Mouse (Mus musculus) limb, embryonic 13.5 days (tissue): ENCODE measurements around the gene Wdr34. TPM values are rescaled to one million over a fixed set of nuclear protein-coding genes. Genes with fewer than 3 reads are reported as not detected.
"Not testable (repeated sequence)": the region's sequence is repeated elsewhere in the genome, so short reads cannot be mapped to it uniquely, and the experiment has no call there.

Experiments
- ATAC-seq: fragments of 200-750 bp; cut with Nextera tagmentation; 2 replicates; pipeline ENCODE4 v1.8.0; 2017; ENCODE audit warnings: low read depth, moderate number of reproducible peaks, moderate TSS enrichment; ENCODE audit not compliant: low FRiP score
- H3K27ac ChIP-seq: fragments of 300-500 bp; sonication (generic); 2 replicates; pipeline ENCODE4 v1.5.1; 2015; ENCODE audit warnings: inconsistent platforms, mild to moderate bottlenecking, moderate library complexity
- H3K27me3 ChIP-seq: fragments of 300-500 bp; sonication (generic); 2 replicates; pipeline ENCODE4 v1.6.1; 2015; ENCODE audit warnings: mild to moderate bottlenecking, inconsistent platforms
- H3K36me3 ChIP-seq: fragments of 300-500 bp; sonication (generic); 2 replicates; pipeline ENCODE4 v1.6.1; 2015; ENCODE audit warnings: inconsistent platforms, mild to moderate bottlenecking, moderate library complexity
- H3K4me1 ChIP-seq: fragments of 300-500 bp; sonication (generic); 2 replicates; pipeline ENCODE4 v1.6.1; 2015; ENCODE audit warnings: inconsistent platforms
- H3K4me2 ChIP-seq: fragments of 300-500 bp; sonication (generic); replicated peaks from 2 replicates; pipeline ENCODE4 v1.6.1; 2015; ENCODE audit warnings: inconsistent platforms, mild to moderate bottlenecking, moderate library complexity
- H3K4me3 ChIP-seq: fragments of 300-500 bp; sonication (generic); 2 replicates; pipeline ENCODE4 v1.5.1; 2015; ENCODE audit warnings: moderate library complexity, mild to moderate bottlenecking, inconsistent platforms
- H3K9ac ChIP-seq: fragments of 300-500 bp; sonication (generic); 2 replicates; pipeline ENCODE4 v1.6.1; 2015; ENCODE audit warnings: mild to moderate bottlenecking, inconsistent platforms
- H3K9me3 ChIP-seq: fragments of 300-500 bp; sonication (generic); 2 replicates; pipeline ENCODE4 v1.6.1; 2016; ENCODE audit warnings: inconsistent platforms
- WGBS: fragments of 180-500 bp; shearing (Covaris S2); methylation state at CpG from one replicate; pipeline ENCODE4 v1.1.7; 2015; 5-methylcytosine and 5-hydroxymethylcytosine counted together
- polyA plus RNA-seq: library from polyadenylated mRNA; unstranded; fragments of >200 nt; fragmentation: Nextera tagmentation; extraction: Ambion mirVana; gene quantifications from 2 replicates; pipeline ENCODE4 v1.2.1, GENCODE M21; 2015

Wdr34 gene
- polyA plus RNA-seq, 1 experiment from 2014 or later, result 40.4 TPM

DNA sequence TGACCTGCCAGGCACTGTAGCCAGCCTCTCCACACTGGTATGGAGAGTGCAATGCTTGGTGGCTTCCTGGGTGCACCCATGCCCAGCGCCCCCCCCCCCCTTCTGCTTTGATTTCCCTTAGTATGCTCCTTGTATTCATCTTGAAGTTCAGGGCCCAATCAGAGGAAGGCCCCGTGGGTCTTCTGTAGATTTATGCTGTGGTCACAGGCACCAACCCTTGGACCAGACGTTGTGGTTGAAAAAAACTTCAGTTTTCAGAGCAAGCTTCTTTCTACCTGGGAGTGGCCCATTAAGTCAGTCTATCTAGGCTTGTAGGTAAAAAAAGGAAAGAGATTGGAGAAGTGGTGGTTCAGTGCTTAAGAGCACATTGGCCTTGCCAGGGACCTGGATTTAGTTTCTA, 15.1 kb upstream of the Wdr34 start:
- Histone ChIP-seq H3K4me2 (peak overlapping the region; percentile 89), H3K4me1 (peaks cover 46% of the 10 kb centered on the region), H3K9ac (peak overlapping the region; percentile 81), H3K9me3 (no peaks in the 10 kb centered on the region), H3K36me3 (peaks cover 7% of the 10 kb centered on the region), H3K4me3 (peak overlapping the region; percentile 64), H3K27ac (no peak overlapping the region), H3K27me3 (no peaks in the 10 kb centered on the region)
- ATAC-seq, result no peak
- 11% methylated on average over 3 of the region's 3 CpGs for WGBS

DNA sequence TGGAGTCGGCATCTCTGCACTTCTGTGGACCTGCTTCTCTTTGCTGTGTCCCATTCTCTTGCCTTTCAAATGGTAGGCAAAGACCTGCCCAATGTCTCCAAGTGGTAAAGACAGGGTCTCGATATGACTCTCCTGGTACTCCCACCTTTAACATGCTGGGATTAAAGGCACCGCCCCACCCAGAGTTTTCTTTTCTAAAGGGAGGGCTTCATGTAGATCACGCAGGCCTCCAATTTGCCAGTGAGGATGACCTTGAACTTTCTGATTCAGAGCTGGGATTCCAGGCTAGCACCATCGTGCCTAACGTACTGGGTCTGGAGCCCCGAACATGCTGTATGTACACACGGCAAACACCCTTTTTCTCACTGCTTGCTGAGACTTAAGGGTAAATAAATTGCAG, 14.6 kb upstream of the Wdr34 start:
- Histone ChIP-seq H3K27me3 (no peaks in the 10 kb centered on the region), H3K36me3 (peaks cover 1% of the 10 kb centered on the region; the same call in 1 of the 2 replicates), H3K9ac (peak overlapping the region; percentile 81), H3K4me3 (peak overlapping the region; percentile 64), H3K27ac (peak overlapping the region; percentile 96), H3K4me2 (peak overlapping the region; percentile 89), H3K9me3 (no peaks in the 10 kb centered on the region), H3K4me1 (peaks cover 41% of the 10 kb centered on the region)
- no peak for ATAC-seq
- 4% methylated on average over 8 of the region's 8 CpGs for WGBS

DNA sequence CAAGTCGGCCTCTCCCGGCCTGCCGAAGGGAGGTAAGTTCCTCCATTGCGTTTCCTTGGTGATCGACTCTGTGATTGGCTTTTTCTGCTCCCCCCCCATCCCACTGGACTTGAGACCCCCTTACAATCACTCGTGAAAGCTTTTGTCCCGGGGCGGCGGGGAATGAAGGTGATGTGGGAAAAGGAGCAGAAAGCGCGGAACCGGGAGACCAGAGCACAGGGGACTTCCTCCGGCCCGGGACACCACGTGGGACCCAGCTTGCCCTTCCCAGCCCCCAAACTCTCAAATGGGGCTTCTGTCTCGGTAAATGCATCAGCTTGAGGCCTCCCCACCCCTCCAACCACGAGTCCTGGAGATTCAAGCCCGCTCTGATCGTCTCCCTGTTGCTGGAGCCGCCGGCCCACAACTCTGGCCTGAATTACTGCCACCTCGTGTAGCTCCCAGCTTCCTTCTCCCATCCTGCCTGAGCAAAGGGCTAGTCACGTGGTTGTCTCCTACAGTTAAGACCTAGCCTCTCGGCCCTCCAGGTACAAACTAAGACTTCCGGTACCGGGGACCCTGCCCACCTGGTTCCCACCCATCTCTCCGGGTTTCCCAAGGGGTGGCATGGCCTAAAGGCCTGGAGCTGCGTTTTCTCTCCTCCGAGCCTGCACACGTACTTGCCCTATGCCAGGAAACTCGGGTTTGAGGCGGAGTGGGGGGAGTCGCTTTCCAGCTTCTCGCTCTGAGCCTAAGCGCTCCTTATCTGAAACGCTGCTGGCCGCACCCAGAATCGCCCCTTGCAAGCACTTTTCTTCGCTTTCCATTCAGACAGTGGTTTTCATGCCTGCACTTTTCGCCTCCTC, 13.8 kb upstream of the Wdr34 start:
- peak overlapping the region; percentile 89 for H3K4me2 ChIP-seq
- ATAC-seq, result peak; percentile 37
- under 1% methylated on average over 40 of the region's 40 CpGs for WGBS
- H3K4me1 ChIP-seq, result peaks cover 35% of the 10 kb centered on the region
- H3K27me3 ChIP-seq, result no peaks in the 10 kb centered on the region
- H3K9me3 ChIP-seq, result no peaks in the 10 kb centered on the region
- H3K9ac ChIP-seq, result peak overlapping the region; percentile 81
- H3K36me3 ChIP-seq, result no peaks in the 10 kb centered on the region
- peak overlapping the region; percentile 96 for H3K27ac ChIP-seq
- peak overlapping the region; percentile 64 for H3K4me3 ChIP-seq

DNA sequence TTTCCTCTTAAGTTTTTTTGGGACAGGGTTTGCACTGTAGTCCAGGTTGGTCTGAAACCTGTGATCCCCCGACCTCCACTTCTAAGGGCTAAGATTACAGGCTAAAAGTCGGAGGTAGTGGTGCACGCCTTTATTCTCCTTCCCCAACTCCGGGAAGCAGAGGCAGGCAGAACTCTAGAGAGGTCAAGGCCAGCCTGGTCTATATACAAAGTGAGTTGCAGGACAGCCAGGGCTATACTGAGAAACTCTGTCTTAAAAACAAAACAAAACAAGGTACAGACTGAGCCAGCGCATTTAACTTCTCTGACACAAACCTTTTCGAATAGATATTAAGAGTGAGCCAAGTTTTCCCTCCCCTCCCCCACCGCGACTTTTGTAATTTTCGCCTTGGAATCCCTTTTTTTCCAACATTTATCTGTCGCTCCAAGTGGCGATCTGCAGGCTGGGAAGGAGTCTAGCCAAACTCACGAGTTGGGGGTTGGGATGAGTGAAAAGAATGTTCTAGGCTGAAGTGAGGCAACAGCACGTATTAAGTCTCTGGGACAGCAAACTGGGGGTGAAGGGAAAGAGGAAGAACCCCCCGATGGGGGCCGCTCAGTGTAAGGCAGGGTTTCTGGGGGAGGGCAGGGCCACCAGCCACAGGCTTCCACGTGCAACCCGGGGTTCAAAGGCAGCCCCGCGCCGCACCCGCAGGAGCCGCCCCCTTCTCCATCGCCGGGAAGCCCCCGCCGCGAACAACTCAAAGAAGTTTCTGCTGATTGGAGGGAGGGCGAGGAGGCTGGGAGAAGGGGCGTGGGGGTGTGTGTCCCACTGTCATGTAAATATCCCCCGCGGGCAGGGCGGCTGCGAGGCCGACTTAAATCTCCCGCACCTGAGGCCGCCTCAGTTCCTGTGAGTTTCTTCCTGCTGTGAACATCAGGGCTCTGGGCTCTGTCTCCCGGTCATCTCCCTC, 12.8 kb upstream of the Wdr34 start:
- ATAC-seq, result peak; percentile 2; the same call in 1 of the 2 replicates
- no peaks in the 10 kb centered on the region for H3K36me3 ChIP-seq
- H3K4me1 ChIP-seq, result peaks cover 40% of the 10 kb centered on the region
- no peaks in the 10 kb centered on the region for H3K27me3 ChIP-seq
- H3K4me3 ChIP-seq, result peak overlapping the region; percentile 64
- peak overlapping the region; percentile 81 for H3K9ac ChIP-seq
- no peaks in the 10 kb centered on the region for H3K9me3 ChIP-seq
- WGBS, result 8% methylated on average over 37 of the region's 37 CpGs
- H3K4me2 ChIP-seq, result peak overlapping the region; percentile 89
- peak overlapping the region; percentile 96 for H3K27ac ChIP-seq

DNA sequence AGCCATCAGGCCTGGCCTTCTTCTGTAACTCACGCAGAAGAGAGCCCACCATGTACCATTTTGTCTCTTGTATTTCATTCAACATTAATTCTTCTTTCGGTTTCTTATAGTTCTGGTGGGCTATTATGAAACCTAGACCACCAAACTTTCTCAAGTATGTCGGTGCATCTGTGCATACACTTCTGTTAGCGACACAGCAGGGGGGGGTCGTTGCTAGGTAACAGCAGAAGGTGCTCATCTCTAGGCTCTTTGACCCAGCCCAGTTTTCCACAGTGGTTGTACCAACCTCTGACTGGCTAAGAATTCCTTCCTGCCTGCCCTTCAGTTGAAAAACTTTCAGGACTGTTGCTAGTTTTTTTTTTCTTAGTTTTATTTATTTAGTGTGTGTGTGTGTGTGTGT, 9.7 kb upstream of the Wdr34 start:
- Histone ChIP-seq H3K4me2 (no peak overlapping the region), H3K4me1 (peaks cover 17% of the 10 kb centered on the region), H3K27me3 (no peaks in the 10 kb centered on the region), H3K27ac (no peak overlapping the region), H3K9me3 (no peaks in the 10 kb centered on the region), H3K9ac (no peak overlapping the region), H3K36me3 (no peaks in the 10 kb centered on the region), H3K4me3 (no peak overlapping the region)
- 57% methylated on average over 5 of the region's 5 CpGs for WGBS
- ATAC-seq, result no peak

DNA sequence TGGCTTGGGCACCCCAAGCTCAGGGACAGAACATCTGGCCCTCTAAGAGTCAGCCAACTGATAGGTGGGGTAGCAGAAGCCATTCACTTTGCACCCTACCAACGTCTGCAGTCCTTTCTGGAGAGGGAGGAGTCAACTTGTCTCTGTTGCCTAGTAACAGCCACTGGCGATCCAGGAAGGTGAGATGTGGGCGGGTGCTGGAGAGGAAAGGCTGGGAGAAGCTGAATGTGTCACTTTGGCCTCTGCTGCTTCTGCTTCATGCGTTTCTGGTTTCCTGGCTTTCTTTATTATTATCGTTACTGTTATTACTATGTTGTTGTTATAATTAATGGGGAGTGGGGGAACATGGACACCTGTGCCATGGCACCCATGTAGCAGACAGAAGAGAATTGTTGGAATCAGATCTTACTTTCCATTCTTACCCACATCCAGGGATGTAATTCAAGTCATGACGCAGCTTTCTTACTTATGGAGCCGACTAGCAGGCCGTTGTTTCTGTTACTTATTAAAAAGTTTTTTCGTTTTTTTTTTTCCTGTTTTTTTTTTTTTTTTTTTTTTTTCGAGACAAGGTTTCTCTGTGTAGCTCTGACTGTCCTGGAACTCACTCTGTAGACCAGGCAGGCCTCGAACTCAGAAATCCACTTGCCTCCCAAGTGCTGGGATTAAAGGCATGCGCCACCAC, 8.7 kb upstream of the Wdr34 start, which contains the start of gene Set:
TSS of gene Set (plus strand) at position 156 of the 682 bp plus-strand sequence.
- H3K4me2 ChIP-seq, result no peak within 1 kb of the TSS
- 37% methylated on average over 12 of the region's 12 CpGs for WGBS
- H3K27ac ChIP-seq, result no peak within 1 kb of the TSS
- no peaks in the 10 kb centered on the region for H3K36me3 ChIP-seq
- H3K9ac ChIP-seq, result no peak within 1 kb of the TSS
- no peaks in the 10 kb centered on the region for H3K9me3 ChIP-seq
- no peak for ATAC-seq
- H3K4me3 ChIP-seq, result no peak within 1 kb of the TSS
- peaks cover 12% of the 10 kb centered on the region for H3K4me1 ChIP-seq
- no peaks in the 10 kb centered on the region for H3K27me3 ChIP-seq

DNA sequence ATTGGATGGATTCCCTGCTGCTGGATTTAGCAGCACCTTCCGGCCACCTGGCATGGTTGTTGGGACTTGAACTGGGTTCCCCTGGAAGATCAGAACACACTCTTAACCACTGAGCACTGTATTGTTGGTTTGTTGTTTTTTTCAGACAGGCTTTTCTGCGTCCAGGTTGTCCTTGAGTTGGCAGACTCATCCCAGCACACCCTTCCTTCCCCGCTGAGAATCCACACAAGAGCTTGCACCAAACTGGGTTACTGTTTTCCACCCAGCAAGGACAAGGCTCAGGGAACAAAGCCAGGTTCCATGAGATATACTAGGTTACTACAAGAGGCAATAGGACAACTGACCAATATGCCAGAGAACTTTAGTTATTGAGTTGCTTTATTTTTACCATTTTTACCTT, 8.1 kb upstream of the Wdr34 start:
- H3K9ac ChIP-seq, result no peak overlapping the region
- no peaks in the 10 kb centered on the region for H3K36me3 ChIP-seq
- no peak overlapping the region for H3K4me3 ChIP-seq
- WGBS, result 80% methylated on average over 3 of the region's 3 CpGs
- H3K4me2 ChIP-seq, result no peak overlapping the region
- H3K27ac ChIP-seq, result no peak overlapping the region
- no peaks in the 10 kb centered on the region for H3K27me3 ChIP-seq
- peaks cover 12% of the 10 kb centered on the region for H3K4me1 ChIP-seq
- ATAC-seq, result no peak
- no peaks in the 10 kb centered on the region for H3K9me3 ChIP-seq

DNA sequence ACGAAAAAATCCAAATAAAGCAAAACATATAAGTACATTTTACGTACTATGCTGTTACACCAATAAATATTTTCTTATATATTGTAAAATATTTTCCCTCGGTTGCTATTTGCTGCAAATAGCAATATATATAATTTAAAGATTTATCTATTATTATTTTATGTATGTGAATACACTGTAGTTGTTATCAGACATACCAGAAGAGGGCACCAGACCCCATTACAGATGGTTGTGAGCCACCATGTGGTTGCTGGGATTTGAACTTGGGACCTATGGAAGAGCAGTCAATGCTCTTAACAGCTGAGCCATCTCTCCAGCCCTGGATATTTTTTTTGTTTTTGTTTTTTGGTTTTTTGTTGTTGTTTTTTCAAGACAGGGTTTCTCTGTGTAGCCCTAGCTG, 6.6 kb upstream of the Wdr34 start:
- H3K27ac ChIP-seq, H3K27me3 ChIP-seq, H3K4me1 ChIP-seq, H3K4me2 ChIP-seq, H3K9ac ChIP-seq, H3K9me3 ChIP-seq, H3K36me3 ChIP-seq, ATAC-seq, H3K4me3 ChIP-seq: not testable (repeated sequence)
- WGBS, result 94% methylated on average over 3 of the region's 3 CpGs

DNA sequence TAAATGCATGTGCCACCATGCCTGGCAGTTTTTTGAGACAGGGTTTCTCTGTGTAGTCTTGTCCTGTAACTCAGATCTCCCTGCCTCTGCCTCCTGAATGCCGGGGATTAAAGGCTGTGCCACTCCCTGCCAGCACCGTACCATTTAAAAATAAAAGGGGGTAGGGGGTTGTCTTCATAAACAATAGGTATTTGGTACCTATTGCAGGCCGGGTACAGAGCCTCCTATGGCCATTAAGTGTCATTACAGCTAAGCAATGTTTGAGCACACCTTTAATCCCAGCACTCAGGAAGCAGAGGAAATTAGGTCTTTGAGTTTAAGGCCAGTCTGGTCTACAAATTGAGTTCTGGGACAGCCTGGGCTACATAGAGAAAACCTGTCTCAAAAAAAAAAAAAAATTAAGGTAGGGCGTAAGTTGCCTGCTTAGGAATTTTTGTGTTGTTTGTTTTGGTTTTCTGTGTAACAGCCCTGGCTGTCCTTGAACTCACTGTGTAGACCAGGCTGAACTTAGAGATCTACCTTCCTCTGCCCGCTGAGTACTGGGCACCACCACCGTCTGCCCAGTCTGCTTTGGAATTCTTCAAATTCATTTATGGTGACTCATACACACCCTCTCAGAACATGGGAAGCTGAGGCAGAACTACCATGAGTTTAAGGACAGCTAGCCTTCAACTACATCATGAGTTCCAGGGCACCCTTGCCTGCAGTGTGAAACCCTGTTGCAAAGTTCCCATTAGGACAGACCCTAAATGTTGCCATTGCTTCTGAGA, 3.5 kb upstream of the Wdr34 start:
- Histone ChIP-seq H3K4me1 (peaks cover 13% of the 10 kb centered on the region; the same call in 1 of the 2 replicates), H3K36me3 (no peaks in the 10 kb centered on the region), H3K4me2 (no peak overlapping the region), H3K9ac (no peak overlapping the region), H3K9me3 (no peaks in the 10 kb centered on the region), H3K4me3 (no peak overlapping the region), H3K27me3 (no peaks in the 10 kb centered on the region), H3K27ac (no peak overlapping the region)
- 52% methylated on average over 6 of the region's 6 CpGs for WGBS
- ATAC-seq, result no peak

DNA sequence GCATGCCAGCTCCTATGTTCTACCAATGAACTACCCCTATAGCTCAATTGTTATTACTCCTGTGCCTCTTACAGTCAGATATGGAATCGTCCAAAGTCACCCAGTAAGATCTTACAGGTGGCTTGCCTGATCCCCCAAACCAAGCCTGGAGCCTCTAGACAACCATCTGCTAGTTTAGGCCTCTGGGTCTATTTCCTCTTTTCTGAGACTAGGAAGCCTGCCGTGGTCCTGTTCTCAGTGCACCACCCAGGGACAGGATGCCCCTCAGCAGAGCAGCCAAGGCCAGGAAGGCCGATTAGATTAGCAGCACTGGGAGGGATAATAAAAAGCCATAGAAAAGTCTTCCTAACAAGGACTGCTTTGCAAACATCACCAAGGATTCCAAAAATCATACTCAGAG, 1.1 kb upstream of the Wdr34 start:
- WGBS, result 84% methylated on average over 3 of the region's 3 CpGs
- no peak for ATAC-seq
- H3K9ac ChIP-seq, result no peak overlapping the region

DNA sequence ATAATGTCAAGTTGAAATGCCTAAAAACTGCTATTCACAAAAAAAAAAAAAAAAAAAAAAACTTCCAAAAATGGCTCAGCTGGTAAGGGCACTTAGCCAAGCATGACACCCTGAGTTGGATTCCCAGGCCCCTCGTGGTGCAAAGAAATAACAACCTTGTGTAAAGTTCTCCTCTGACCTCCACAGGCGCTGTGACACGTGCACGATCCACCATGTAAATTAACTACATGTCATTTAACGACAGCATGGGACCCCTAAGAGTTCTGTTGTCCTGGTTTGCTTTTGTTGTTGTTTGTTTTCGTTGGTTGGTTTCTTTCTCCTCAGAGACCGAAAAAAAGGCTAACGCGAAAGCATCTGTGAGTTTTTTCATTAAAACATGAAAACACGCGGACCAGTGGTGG, 580 bp downstream of the Wdr34 start:
- Histone ChIP-seq H3K9ac (peak overlapping the region; percentile 73), H3K36me3 (peaks cover 16% of the 10 kb centered on the region), H3K4me2 (peak overlapping the region; percentile 71), H3K27me3 (no peaks in the 10 kb centered on the region), H3K9me3 (no peaks in the 10 kb centered on the region), H3K4me1 (peaks cover 11% of the 10 kb centered on the region; the same call in 1 of the 2 replicates), H3K27ac (peak overlapping the region; percentile 77; the same call in 1 of the 2 replicates), H3K4me3 (peak overlapping the region; percentile 79)
- no peak for ATAC-seq
- WGBS, result 59% methylated on average over 11 of the region's 11 CpGs

More for the DNA sequence above, 1.1 kb upstream of the Wdr34 start:
- peaks cover 13% of the 10 kb centered on the region for H3K36me3 ChIP-seq
- peaks cover 11% of the 10 kb centered on the region; the same call in 1 of the 2 replicates for H3K4me1 ChIP-seq
- H3K4me3 ChIP-seq, result no peak overlapping the region
- no peaks in the 10 kb centered on the region for H3K9me3 ChIP-seq
- H3K27me3 ChIP-seq, result no peaks in the 10 kb centered on the region
- H3K4me2 ChIP-seq, result 0 out of 2 replicates have a peak overlapping the region, but pooled peaks have one; percentile 71
- H3K27ac ChIP-seq, result no peak overlapping the region
